Mouse (Mus musculus) hindbrain, embryonic 12.5 days (tissue): Measurements from ENCODE around the gene Tfpi. TPM values are rescaled to one million over a fixed set of nuclear protein-coding genes. Genes with fewer than 3 reads are reported as not detected.

Experiments
- ATAC-seq: fragments of 200-750 bp; cut with Nextera tagmentation; 2 replicates; pipeline ENCODE4 v1.8.0; 2017; ENCODE audit warnings: moderate TSS enrichment; ENCODE audit not compliant: low FRiP score
- H3K27ac ChIP-seq: fragments of 300-500 bp; sonication (generic); 2 replicates; pipeline ENCODE4 v1.5.1; 2016; ENCODE audit warnings: mild to moderate bottlenecking
- H3K27me3 ChIP-seq: fragments of 300-500 bp; sonication (generic); 2 replicates; pipeline ENCODE4 v1.6.1; 2016; ENCODE audit warnings: mild to moderate bottlenecking
- H3K36me3 ChIP-seq: fragments of 300-500 bp; sonication (generic); 2 replicates; pipeline ENCODE4 v1.6.1; 2016; ENCODE audit warnings: mild to moderate bottlenecking
- H3K4me1 ChIP-seq: fragments of 300-500 bp; sonication (generic); 2 replicates; pipeline ENCODE4 v1.6.1; 2016
- H3K4me2 ChIP-seq: fragments of 300-500 bp; sonication (generic); replicated peaks from 2 replicates; pipeline ENCODE4 v1.6.1; 2016; ENCODE audit warnings: mild to moderate bottlenecking
- H3K4me3 ChIP-seq: fragments of 300-500 bp; sonication (generic); 2 replicates; pipeline ENCODE4 v1.5.1; 2016; ENCODE audit warnings: mild to moderate bottlenecking
- H3K9ac ChIP-seq: fragments of 300-500 bp; sonication (generic); 2 replicates; pipeline ENCODE4 v1.6.1; 2016; ENCODE audit warnings: mild to moderate bottlenecking, moderate library complexity
- H3K9me3 ChIP-seq: fragments of 300-500 bp; sonication (generic); replicated peaks from 2 replicates; pipeline ENCODE4 v1.6.1; 2016; ENCODE audit warnings: mild to moderate bottlenecking
- WGBS: fragments of 180-500 bp; shearing (Covaris S2); methylation state at CpG from one replicate; pipeline ENCODE4 v1.1.7; 2016; 5-methylcytosine and 5-hydroxymethylcytosine counted together
- polyA plus RNA-seq: library from polyadenylated mRNA; unstranded; fragments of >200 nt; fragmentation: Nextera tagmentation; extraction: Ambion mirVana; gene quantifications from 2 replicates; pipeline ENCODE4 v1.2.1, GENCODE M21; 2016

Tfpi gene
- polyA plus RNA-seq, 1 experiment from 2014 or later, result 18.7 TPM

DNA sequence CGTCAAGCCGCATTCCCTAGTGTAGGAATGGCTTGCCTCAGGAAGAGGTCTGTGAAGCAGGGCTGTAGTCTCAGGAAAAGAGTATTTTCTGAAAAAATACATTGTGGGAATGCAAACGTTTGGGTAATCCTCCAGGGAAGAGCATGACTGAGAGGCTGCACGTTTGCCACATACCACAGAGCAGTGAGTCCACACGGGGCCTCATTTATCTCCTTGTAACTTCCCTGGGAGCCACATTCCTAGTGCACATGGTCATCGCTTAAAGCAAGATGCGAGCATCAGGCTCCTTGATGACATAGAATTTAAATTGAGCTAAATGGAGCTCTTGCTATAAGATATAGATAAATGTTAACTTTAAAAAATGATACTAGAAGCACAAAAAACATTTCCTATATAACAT is 11.6 kb downstream of the Tfpi start:
- no peak overlapping the region for H3K9ac ChIP-seq
- 53% methylated on average over 7 of the region's 7 CpGs for WGBS

DNA sequence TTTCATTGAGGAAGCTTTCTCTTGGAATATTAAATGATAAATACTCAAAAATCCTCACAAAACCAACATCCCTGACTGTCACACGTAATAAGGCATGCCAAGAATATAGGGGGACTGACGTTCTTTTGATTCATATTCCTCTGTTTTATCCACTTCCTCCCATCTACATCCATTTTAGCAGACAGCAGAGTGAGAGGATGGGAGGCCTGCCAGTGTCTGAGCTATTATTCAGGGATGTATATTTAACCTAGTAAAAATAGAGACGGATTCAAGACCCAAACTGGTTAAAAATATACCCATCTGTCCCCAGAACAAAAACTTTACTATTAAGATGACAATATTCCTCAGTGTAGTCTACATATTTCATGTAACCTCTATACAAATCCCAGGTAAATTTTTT is 14.2 kb downstream of the Tfpi start:
- no peaks in the 10 kb centered on the region for H3K9me3 ChIP-seq
- H3K27me3 ChIP-seq, result no peaks in the 10 kb centered on the region
- ATAC-seq, result no peak
- no peak overlapping the region for H3K9ac ChIP-seq
- WGBS, result 88% methylated on average over 3 of the region's 3 CpGs
- no peak overlapping the region for H3K27ac ChIP-seq
- no peak overlapping the region for H3K4me2 ChIP-seq
- no peaks in the 10 kb centered on the region for H3K4me1 ChIP-seq
- H3K36me3 ChIP-seq, result no peaks in the 10 kb centered on the region
- H3K4me3 ChIP-seq, result no peak overlapping the region

More for the DNA sequence above, 11.6 kb downstream of the Tfpi start:
- Histone ChIP-seq H3K4me3 (no peak overlapping the region), H3K27ac (no peak overlapping the region), H3K4me1 (no peaks in the 10 kb centered on the region), H3K4me2 (no peak overlapping the region), H3K27me3 (no peaks in the 10 kb centered on the region), H3K9me3 (peaks cover 3% of the 10 kb centered on the region; the same call in 1 of the 2 replicates), H3K36me3 (no peaks in the 10 kb centered on the region)
- ATAC-seq, result no peak

DNA sequence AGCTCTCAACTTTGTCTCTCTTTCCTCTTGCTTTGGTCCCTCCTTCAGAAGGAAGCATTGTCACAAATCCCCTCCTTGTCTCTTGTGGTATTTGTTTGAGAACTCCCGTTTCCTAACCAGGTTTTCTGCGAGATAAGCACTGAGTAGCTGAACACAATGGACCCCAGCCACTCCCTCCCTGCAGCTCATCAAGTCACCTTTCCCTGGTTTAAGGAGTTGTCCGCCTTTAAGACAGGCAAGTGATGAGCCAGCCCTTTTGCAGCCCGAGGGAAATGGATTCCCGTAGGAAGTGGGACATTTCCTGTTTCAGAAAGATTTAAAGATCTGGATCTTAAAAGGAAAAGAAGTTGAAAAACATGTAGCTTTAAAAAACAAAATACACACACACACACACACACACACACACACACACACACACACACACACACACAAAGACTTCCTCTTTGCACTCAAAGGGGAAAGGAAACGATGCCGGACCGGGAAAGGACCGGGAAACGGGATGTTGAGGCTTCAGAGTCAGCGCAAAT is 16.9 kb downstream of the Tfpi start:
- no peaks in the 10 kb centered on the region for H3K4me1 ChIP-seq
- no peak overlapping the region for H3K27ac ChIP-seq
- no peaks in the 10 kb centered on the region for H3K27me3 ChIP-seq
- ATAC-seq, result no peak
- no peaks in the 10 kb centered on the region for H3K36me3 ChIP-seq
- WGBS, result 69% methylated on average over 11 of the region's 11 CpGs
- no peaks in the 10 kb centered on the region for H3K9me3 ChIP-seq
- H3K4me3 ChIP-seq, result no peak overlapping the region
- H3K9ac ChIP-seq, result no peak overlapping the region
- no peak overlapping the region for H3K4me2 ChIP-seq

DNA sequence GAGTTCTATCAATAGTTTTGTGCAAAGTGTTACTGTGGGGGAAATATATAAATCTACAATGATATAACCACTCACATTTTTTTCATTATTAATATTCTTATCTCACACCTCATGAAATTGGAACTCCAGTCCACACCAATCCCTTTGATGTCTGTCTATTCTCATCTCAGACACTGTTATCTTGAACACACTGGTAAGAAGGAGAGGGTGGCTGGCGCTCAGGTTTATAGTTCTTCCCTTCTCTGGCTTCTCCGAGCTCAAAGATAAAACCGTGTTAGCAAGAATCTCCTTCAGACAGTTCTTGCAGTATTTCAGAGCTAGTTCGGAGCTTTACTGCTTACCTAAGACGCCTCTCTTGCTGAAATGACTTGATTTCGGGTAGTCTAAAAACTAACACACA is 19.4 kb downstream of the Tfpi start:
- no peaks in the 10 kb centered on the region for H3K27me3 ChIP-seq
- H3K4me3 ChIP-seq, result no peak overlapping the region
- ATAC-seq, result no peak
- no peaks in the 10 kb centered on the region for H3K36me3 ChIP-seq
- no peak overlapping the region for H3K27ac ChIP-seq
- no peaks in the 10 kb centered on the region for H3K9me3 ChIP-seq
- no peak overlapping the region for H3K9ac ChIP-seq
- no peaks in the 10 kb centered on the region for H3K4me1 ChIP-seq
- 76% methylated on average over 6 of the region's 6 CpGs for WGBS
- no peak overlapping the region for H3K4me2 ChIP-seq

DNA sequence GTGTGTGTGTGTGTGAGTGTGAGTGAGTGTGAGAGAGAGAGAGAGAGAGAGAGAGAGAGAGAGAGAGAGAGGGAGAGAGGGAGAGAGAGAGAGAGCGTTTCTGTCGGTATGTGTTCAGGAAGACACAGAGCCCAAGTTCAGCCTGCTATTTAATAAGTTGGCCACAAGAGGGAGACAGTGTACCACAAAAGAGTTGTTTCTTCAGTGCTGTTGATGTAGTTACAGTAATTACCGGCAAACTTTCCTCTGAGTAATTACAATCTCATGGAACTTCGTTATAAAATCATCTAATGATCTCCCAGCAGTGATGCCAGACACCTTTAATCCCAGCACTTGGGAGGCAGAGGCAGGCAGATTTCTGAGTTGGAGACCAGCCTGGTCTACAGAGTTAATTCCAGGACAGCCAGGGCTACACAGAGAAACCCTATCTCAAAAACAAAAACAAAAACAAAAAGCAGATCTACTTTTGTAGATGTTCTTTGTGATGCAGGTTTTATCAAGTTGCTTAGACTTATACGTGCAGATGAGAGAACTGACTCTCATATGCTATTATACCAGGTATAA is 21.3 kb downstream of the Tfpi start:
- Histone ChIP-seq H3K36me3 (no peaks in the 10 kb centered on the region), H3K27ac (no peak overlapping the region), H3K4me3 (no peak overlapping the region), H3K4me1 (no peaks in the 10 kb centered on the region), H3K4me2 (peak overlapping the region; percentile 11; the same call in 1 of the 2 replicates), H3K9ac (no peak overlapping the region), H3K27me3 (no peaks in the 10 kb centered on the region), H3K9me3 (no peaks in the 10 kb centered on the region)
- WGBS, result 12% methylated on average over 5 of the region's 5 CpGs
- 0 out of 2 replicates have a peak, but pooled peaks have one; percentile 60 for ATAC-seq

GRCm38 (mm10) chr2:84454551-84455235 is 21.9 kb downstream of the Tfpi start:
- Histone ChIP-seq H3K9ac (no peak overlapping the region), H3K9me3 (no peaks in the 10 kb centered on the region), H3K36me3 (no peaks in the 10 kb centered on the region), H3K4me3 (no peak overlapping the region), H3K27ac (no peak overlapping the region), H3K4me1 (no peaks in the 10 kb centered on the region), H3K4me2 (peak overlapping the region; percentile 11; the same call in 1 of the 2 replicates), H3K27me3 (no peaks in the 10 kb centered on the region)
- peak; percentile 54 for ATAC-seq
- WGBS, result 61% methylated on average over 10 of the region's 10 CpGs

- Histone ChIP-seq H3K9me3 (no peaks in the 10 kb centered on the region), H3K9ac (no peak overlapping the region), H3K4me3 (no peak overlapping the region), H3K36me3 (no peaks in the 10 kb centered on the region), H3K4me2 (no peak overlapping the region), H3K27me3 (no peaks in the 10 kb centered on the region), H3K27ac (no peak overlapping the region), H3K4me1 (no peaks in the 10 kb centered on the region)
- WGBS, result 15% methylated on average over 5 of the region's 5 CpGs
- ATAC-seq, result 0 out of 2 replicates have a peak, but pooled peaks have one; percentile 29
Observed at GRCm38 (mm10) chr2:84454051-84454450, 22.5 kb downstream of the Tfpi start.

GRCm38 (mm10) chr2:84445499-84445898 is 31.1 kb downstream of the Tfpi start:
- 90% methylated on average over 1 of the region's 1 CpGs for WGBS
- Histone ChIP-seq H3K27me3 (no peaks in the 10 kb centered on the region), H3K27ac (no peak overlapping the region), H3K9ac (no peak overlapping the region), H3K4me1 (no peaks in the 10 kb centered on the region), H3K36me3 (no peaks in the 10 kb centered on the region), H3K4me3 (no peak overlapping the region), H3K4me2 (no peak overlapping the region), H3K9me3 (no peaks in the 10 kb centered on the region)
- no peak for ATAC-seq

DNA sequence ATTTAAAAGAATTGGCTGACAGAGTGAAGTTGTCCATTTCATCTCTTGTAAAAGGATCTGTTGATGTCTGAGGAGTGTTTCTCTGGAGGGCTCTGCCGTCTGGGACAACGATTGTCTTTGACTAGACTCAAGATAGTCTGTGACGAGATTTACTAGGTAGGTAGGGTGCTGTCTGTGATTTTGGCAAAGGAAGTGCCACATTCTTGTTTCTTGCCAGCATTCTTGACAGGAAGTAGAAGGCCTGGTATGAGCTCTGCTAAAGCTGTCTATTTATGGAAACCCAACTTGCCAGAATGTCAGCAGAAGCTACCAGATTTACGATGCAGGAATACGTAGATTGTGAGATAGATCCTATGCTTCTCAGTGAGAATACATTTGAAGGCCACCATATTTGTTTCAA is 34.6 kb downstream of the Tfpi start:
- Histone ChIP-seq H3K9ac (no peak overlapping the region), H3K27ac (no peak overlapping the region), H3K9me3 (no peaks in the 10 kb centered on the region), H3K4me3 (no peak overlapping the region), H3K27me3 (no peaks in the 10 kb centered on the region), H3K36me3 (no peaks in the 10 kb centered on the region), H3K4me2 (no peak overlapping the region), H3K4me1 (no peaks in the 10 kb centered on the region)
- WGBS, result 90% methylated on average over 5 of the region's 5 CpGs
- no peak for ATAC-seq

- H3K9me3 ChIP-seq, result no peaks in the 10 kb centered on the region
- no peak overlapping the region for H3K4me3 ChIP-seq
- H3K9ac ChIP-seq, result no peak overlapping the region
- peak; percentile 67 for ATAC-seq
- 56% methylated on average over 11 of the region's 11 CpGs for WGBS
- no peak overlapping the region for H3K27ac ChIP-seq
- H3K4me2 ChIP-seq, result no peak overlapping the region
- H3K36me3 ChIP-seq, result no peaks in the 10 kb centered on the region
- no peaks in the 10 kb centered on the region for H3K27me3 ChIP-seq
- H3K4me1 ChIP-seq, result 0 out of 2 replicates have a peak, but pooled peaks cover 3% of the 10 kb centered on the region
Observed at GRCm38 (mm10) chr2:84429724-84430123, 46.9 kb downstream of the Tfpi start.

- Histone ChIP-seq H3K4me2 (no peak overlapping the region), H3K27ac (no peak overlapping the region), H3K36me3 (no peaks in the 10 kb centered on the region), H3K4me3 (no peak overlapping the region), H3K27me3 (no peaks in the 10 kb centered on the region), H3K4me1 (0 out of 2 replicates have a peak, but pooled peaks cover 3% of the 10 kb centered on the region), H3K9ac (no peak overlapping the region), H3K9me3 (no peaks in the 10 kb centered on the region)
- 70% methylated on average over 3 of the region's 3 CpGs for WGBS
- no peak for ATAC-seq
Observed at GRCm38 (mm10) chr2:84428836-84429235, 47.7 kb downstream of the Tfpi start.

DNA sequence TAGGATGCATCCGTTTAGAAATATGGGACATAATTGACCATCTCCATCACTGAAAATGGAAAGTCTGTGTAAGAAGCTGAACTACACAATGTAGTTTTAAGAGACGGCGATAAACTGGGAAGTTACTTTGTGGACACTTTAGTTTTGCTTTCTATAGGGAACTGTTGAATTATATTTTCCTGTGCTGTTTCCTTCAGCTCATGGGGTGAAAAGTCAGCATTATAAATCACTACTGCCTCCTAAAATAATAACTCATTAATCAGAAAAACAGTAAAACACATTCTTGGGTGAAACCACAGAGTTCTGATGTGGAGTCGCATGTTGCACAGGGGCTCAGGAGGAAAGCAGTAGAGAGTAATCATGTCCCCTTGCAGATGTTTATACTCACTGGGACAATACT is 50.0 kb downstream of the Tfpi start:
- no peaks in the 10 kb centered on the region for H3K27me3 ChIP-seq
- no peak overlapping the region for H3K27ac ChIP-seq
- no peak for ATAC-seq
- no peaks in the 10 kb centered on the region for H3K36me3 ChIP-seq
- no peak overlapping the region for H3K4me3 ChIP-seq
- H3K4me2 ChIP-seq, result no peak overlapping the region
- H3K9me3 ChIP-seq, result no peaks in the 10 kb centered on the region
- 0 out of 2 replicates have a peak, but pooled peaks cover 3% of the 10 kb centered on the region for H3K4me1 ChIP-seq
- H3K9ac ChIP-seq, result no peak overlapping the region
- WGBS, result 84% methylated on average over 4 of the region's 4 CpGs
